Mouse (Mus musculus) embryonic facial prominence, embryonic 14.5 days (tissue): ENCODE data around the gene Gsta2. TPM values are rescaled to one million over a fixed set of nuclear protein-coding genes. Genes with fewer than 3 reads are reported as not detected.

Experiments used
- polyA plus RNA-seq: library from polyadenylated mRNA; unstranded; fragments of >200 nt; fragmentation: Nextera tagmentation; extraction: Ambion mirVana; gene quantifications from 2 replicates; pipeline ENCODE4 v1.2.1, GENCODE M21; 2014

Gsta2 gene
- polyA plus RNA-seq, 1 experiment from 2014 or later, result 4.9 TPM

Other genes with a start within 250 kb of the Gsta2 start
- 43.5 and 46.5 TPM in 2 replicates for gene Fbxo9, start 246.7 kb downstream of the Gsta2 start, polyA plus RNA-seq
- gene Ick, start 246.6 kb downstream of the Gsta2 start, polyA plus RNA-seq, result 23.4 and 23.6 TPM in 2 replicates
- gene Gsta4, start 173.0 kb downstream of the Gsta2 start, polyA plus RNA-seq, result 67.1 and 70.7 TPM in 2 replicates
- 1.00 and 2.6 TPM in 2 replicates for gene Gsta1, start 125.1 kb downstream of the Gsta2 start, polyA plus RNA-seq
- 0.60 and 2.0 TPM in 2 replicates for gene Gm3776, start 98.7 kb downstream of the Gsta2 start, polyA plus RNA-seq
- not detected in 2 replicates for gene Gm10639, start 65.9 kb downstream of the Gsta2 start, polyA plus RNA-seq
- gene Omt2a, start 41.0 kb downstream of the Gsta2 start, polyA plus RNA-seq, result not detected in 2 replicates
- not detected in 2 replicates for gene Omt2b, start 28.2 kb downstream of the Gsta2 start, polyA plus RNA-seq
- gene Dppa5a, start 12.4 kb upstream of the Gsta2 start, polyA plus RNA-seq, result 0.37 TPM in 1 of 2 replicates, not detected in the other
- gene Ooep, start 22.9 kb upstream of the Gsta2 start, polyA plus RNA-seq, result 3.1 and 3.7 TPM in 2 replicates
- gene Ddx43, start 40.0 kb upstream of the Gsta2 start, polyA plus RNA-seq, result 0.30 and 0.32 TPM in 2 replicates
- 2.8 TPM in 2 replicates for gene Cgas, start 87.4 kb upstream of the Gsta2 start, polyA plus RNA-seq
- 21.4 and 22.1 TPM in 2 replicates for gene Mto1, start 92.4 kb upstream of the Gsta2 start, polyA plus RNA-seq
- 0.71 TPM in 1 of 2 replicates, not detected in the other for gene Gm17324, start 93.0 kb upstream of the Gsta2 start, polyA plus RNA-seq
- 5,674 and 6,022 TPM in 2 replicates for gene Eef1a1, start 133.4 kb upstream of the Gsta2 start, polyA plus RNA-seq
- 13.1 and 15.4 TPM in 2 replicates for gene Slc17a5, start 232.3 kb upstream of the Gsta2 start, polyA plus RNA-seq